Comparison of ENCODE assay signal across 12 mouse cellular contexts in genomic region chr13:9239631-9240236, GRCm38 (mm10). TPM values are rescaled to one million over a fixed set of nuclear protein-coding genes. Genes with fewer than 3 reads are reported as not detected.
A peak's percentile ranks its signal among the peaks of the same experiment; 100 is the strongest.
DNase-seq lines count a peak whose midpoint lies in the region; ATAC-seq and TF ChIP-seq lines count a peak whose summit lies in the region.
"Had no signal": no experiment of that assay in that cellular context is flagged by ENCODE, and none has a peak within 500 bp of the region (broad histone marks: within the 10 kb centered on the region; RNA-seq: fewer than 3 reads in every experiment).

No protein-coding gene starts in this region.

- no peak overlapping the region for H3K27ac ChIP-seq in forebrain, embryonic 14.5 days (ENCODE audit: low read depth, low read length)
- no peak overlapping the region for H3K27ac ChIP-seq in forebrain, embryonic 13.5 days
- H3K27ac ChIP-seq in lung, postnatal 0 days (ENCODE audit: low read length): no peak overlapping the region
- H3K27ac ChIP-seq: hindbrain, embryonic 15.5 days; kidney, postnatal 0 days; liver, embryonic 14.5 days had no signal

- WGBS in forebrain, embryonic 14.5 days: 90% methylated on average over 12 of the region's 12 CpGs
- 91% methylated on average over 12 of the region's 12 CpGs for WGBS in forebrain, embryonic 13.5 days
- 84% methylated on average over 12 of the region's 12 CpGs for WGBS in lung, postnatal 0 days

- no peak overlapping the region for H3K4me3 ChIP-seq in forebrain, embryonic 14.5 days (ENCODE audit: low read depth, low read length)
- H3K4me3 ChIP-seq in forebrain, embryonic 13.5 days: no peak overlapping the region
- H3K4me3 ChIP-seq in lung, postnatal 0 days (ENCODE audit: low read depth, low read length): no peak overlapping the region
- H3K4me3 ChIP-seq: hindbrain, embryonic 15.5 days had no signal

- no peaks in the 10 kb centered on the region for H3K9me3 ChIP-seq in forebrain, embryonic 14.5 days (replicated peaks; ENCODE audit: control insufficient read depth, low read length)
- H3K9me3 ChIP-seq in forebrain, embryonic 13.5 days (replicated peaks): no peaks in the 10 kb centered on the region
- no peaks in the 10 kb centered on the region for H3K9me3 ChIP-seq in lung, postnatal 0 days (ENCODE audit: low read length)
- H3K9me3 ChIP-seq: hindbrain, embryonic 15.5 days had no signal

- ATAC-seq in forebrain, embryonic 14.5 days: no peak
- ATAC-seq in forebrain, embryonic 13.5 days: no peak
- ATAC-seq in lung, postnatal 0 days: no peak
- ATAC-seq in activated CD4-positive, CD25-positive, alpha-beta regulatory T cell, adult 4 months: no peak

- peak; percentile 18 for DNase-seq in forebrain, embryonic 14.5 days (ENCODE audit: low spot score)
- DNase-seq in fibroblast of lung, adult 2 months (ENCODE audit: low read depth): peak; percentile 9
- peak; percentile 26 to 30 for DNase-seq in layer of hippocampus, postnatal 25 days (ENCODE audit: extremely low spot score in 1 of 2, low spot score in 1 of 2)
- DNase-seq in right cerebral cortex, postnatal 25 days: peak; percentile 77
- DNase-seq in thymus, postnatal 14 days: no peak
- DNase-seq in lung, postnatal 0 days (ENCODE audit: low spot score): no peak
- DNase-seq: cerebellum, adult 2 months had no signal

- no peaks in the 10 kb centered on the region for H3K36me3 ChIP-seq in forebrain, embryonic 14.5 days (ENCODE audit: control insufficient read depth, insufficient read depth, low read length)
- H3K36me3 ChIP-seq in forebrain, embryonic 13.5 days (ENCODE audit: poor library complexity, severe bottlenecking): no peaks in the 10 kb centered on the region
- H3K36me3 ChIP-seq in lung, postnatal 0 days (ENCODE audit: insufficient read depth, low read length): no peaks in the 10 kb centered on the region
- H3K36me3 ChIP-seq: hindbrain, embryonic 15.5 days had no signal

- no peak for TF ChIP-seq EP300 in lung, postnatal 0 days (IDR thresholded peaks at IDR 0.05)

- H3K27me3 ChIP-seq in forebrain, embryonic 14.5 days (replicated peaks; ENCODE audit: control insufficient read depth, insufficient read depth, low read length): no peaks in the 10 kb centered on the region
- H3K27me3 ChIP-seq in forebrain, embryonic 13.5 days: no peaks in the 10 kb centered on the region
- H3K27me3 ChIP-seq in lung, postnatal 0 days (replicated peaks; ENCODE audit: insufficient read depth, low read length): no peaks in the 10 kb centered on the region
- H3K27me3 ChIP-seq: hindbrain, embryonic 15.5 days had no signal

- no peaks in the 10 kb centered on the region for H3K4me1 ChIP-seq in forebrain, embryonic 14.5 days (ENCODE audit: control insufficient read depth, insufficient read depth, low read length)
- no peaks in the 10 kb centered on the region for H3K4me1 ChIP-seq in forebrain, embryonic 13.5 days
- H3K4me1 ChIP-seq in lung, postnatal 0 days (ENCODE audit: insufficient read depth, low read depth, low read length): no peaks in the 10 kb centered on the region
- H3K4me1 ChIP-seq: hindbrain, embryonic 15.5 days had no signal

- TF ChIP-seq CTCF in lung, postnatal 0 days (IDR thresholded peaks at IDR 0.05): no peak

- H3K9ac ChIP-seq in forebrain, embryonic 14.5 days (ENCODE audit: low read length): no peak overlapping the region
- H3K9ac ChIP-seq in forebrain, embryonic 13.5 days: no peak overlapping the region
- no peak overlapping the region for H3K9ac ChIP-seq in lung, postnatal 0 days (replicated peaks; ENCODE audit: low read depth)
- H3K9ac ChIP-seq: hindbrain, embryonic 15.5 days; liver, embryonic 14.5 days had no signal

- no peak overlapping the region for H3K4me2 ChIP-seq in forebrain, embryonic 14.5 days (ENCODE audit: low read length)
- no peak overlapping the region for H3K4me2 ChIP-seq in forebrain, embryonic 13.5 days
- no peak overlapping the region for H3K4me2 ChIP-seq in lung, postnatal 0 days (replicated peaks; ENCODE audit: low read depth, low read length)
- H3K4me2 ChIP-seq: hindbrain, embryonic 15.5 days had no signal

RNA-seq across cellular contexts. Expression of gene Dip2c, which starts 36.6 kb away (rescaled TPM):
- polyA plus RNA-seq in forebrain, embryonic 14.5 days (2014; fragmentation: Nextera tagmentation; extraction: Ambion mirVana): 13.2 and 15.6 TPM in 2 replicates
- polyA plus RNA-seq in forebrain, embryonic 13.5 days (2015; fragmentation: Nextera tagmentation; extraction: Ambion mirVana): 7.2 and 8.7 TPM in 2 replicates
- total RNA-seq in layer of hippocampus, postnatal 25 days (2021): 10 to 100 TPM; 69.8 to 70.3 TPM
- polyA plus RNA-seq in lung, postnatal 0 days (2015; fragmentation: Nextera tagmentation; extraction: Ambion mirVana): 3.5 and 4.3 TPM in 2 replicates
- polyA plus RNA-seq in activated CD4-positive, CD25-positive, alpha-beta regulatory T cell, adult 4 months (2017; shearing (Covaris generic)): under 1 TPM; 0.74 to 0.77 TPM

Comparison
In these comparisons a context has a peak if more than half of its experiments do, and no peak if none do; other contexts are left out.
1. DNase-seq: peak in forebrain, embryonic 14.5 days (single experiment), fibroblast of lung, adult 2 months (single experiment), layer of hippocampus, postnatal 25 days (2 of 2) and right cerebral cortex, postnatal 25 days (single experiment); none in thymus, postnatal 14 days (single experiment) and lung, postnatal 0 days (single experiment).